9 mouse cellular contexts compared by ENCODE assay signal in the genomic region with DNA sequence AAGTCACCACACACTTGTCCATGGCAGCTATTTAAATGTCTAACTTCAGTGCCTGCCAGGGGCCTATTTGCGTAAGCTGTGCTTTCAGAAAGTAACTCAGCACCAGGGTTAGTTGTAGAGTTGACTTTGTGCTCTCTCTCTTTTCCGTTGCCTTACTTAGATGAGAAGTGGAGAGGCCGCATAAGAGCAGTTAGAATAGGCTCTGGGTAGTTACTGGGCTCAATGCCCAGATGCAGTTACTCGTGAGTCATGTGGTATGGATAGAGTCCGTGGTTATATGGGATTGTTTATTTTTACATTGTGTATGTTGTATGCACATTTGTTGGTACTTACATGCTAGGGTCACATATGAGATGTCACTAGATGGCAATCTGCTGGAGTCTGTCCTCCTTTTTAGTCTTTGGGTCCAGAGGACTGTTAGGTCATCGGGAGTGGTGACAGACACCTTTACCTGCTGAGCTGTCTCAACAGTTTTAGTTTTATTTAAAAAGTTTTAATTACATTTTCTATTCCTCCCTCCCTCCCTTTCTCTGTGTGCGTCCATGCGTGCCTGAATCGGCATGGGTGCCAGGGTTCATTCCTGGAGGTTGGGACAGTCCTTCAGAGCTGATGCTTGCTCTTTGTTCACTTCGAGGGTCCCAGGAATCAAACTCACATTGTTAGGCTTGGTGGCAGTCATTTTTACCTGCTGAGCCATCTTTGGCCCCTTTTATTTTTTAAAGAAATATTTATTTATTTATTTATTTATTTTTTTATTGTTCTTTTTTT. TPM values are rescaled to one million over a fixed set of nuclear protein-coding genes. Genes with fewer than 3 reads are reported as not detected.
DNase-seq lines count a peak whose midpoint lies in the region; ATAC-seq and TF ChIP-seq lines count a peak whose summit lies in the region.
"Had no signal": no experiment of that assay in that cellular context is flagged by ENCODE, and none has a peak within 500 bp of the region (broad histone marks: within the 10 kb centered on the region; RNA-seq: fewer than 3 reads in every experiment).

No protein-coding gene starts in this region.

- H3K9ac ChIP-seq in midbrain, embryonic 13.5 days (replicated peaks): no peak overlapping the region; the same call in 1 of the 2 replicates
- H3K9ac ChIP-seq in stomach, embryonic 15.5 days: no peak overlapping the region
- H3K9ac ChIP-seq: liver, embryonic 15.5 days had no signal

- no peak overlapping the region; the same call in 1 of the 2 replicates for H3K4me3 ChIP-seq in gastrocnemius, adult 2 months
- H3K4me3 ChIP-seq in midbrain, embryonic 13.5 days (replicated peaks): no peak overlapping the region
- H3K4me3 ChIP-seq in midbrain, embryonic 10.5 days: no peak overlapping the region
- no peak overlapping the region for H3K4me3 ChIP-seq in stomach, embryonic 15.5 days (replicated peaks)
- H3K4me3 ChIP-seq: liver, embryonic 15.5 days had no signal

- peak overlapping the region; percentile 40; the same call in 1 of the 2 replicates for H3K27ac ChIP-seq in gastrocnemius, adult 2 months
- no peak overlapping the region for H3K27ac ChIP-seq in midbrain, embryonic 13.5 days
- H3K27ac ChIP-seq in midbrain, embryonic 10.5 days (replicated peaks): no peak overlapping the region
- H3K27ac ChIP-seq in stomach, embryonic 15.5 days: no peak overlapping the region
- H3K27ac ChIP-seq: liver, embryonic 15.5 days had no signal

- H3K9me3 ChIP-seq in midbrain, embryonic 13.5 days: no peaks in the 10 kb centered on the region
- no peaks in the 10 kb centered on the region for H3K9me3 ChIP-seq in midbrain, embryonic 10.5 days (replicated peaks)
- H3K9me3 ChIP-seq in stomach, embryonic 15.5 days: no peaks in the 10 kb centered on the region
- H3K9me3 ChIP-seq: liver, embryonic 15.5 days had no signal

- DNase-seq in gastrocnemius, adult 2 months: no peak
- no peak for DNase-seq in gastrocnemius, postnatal 36 days
- DNase-seq in midbrain, embryonic 10.5 days (ENCODE audit: low spot score): no peak
- peak; percentile 49 for DNase-seq in induced T-regulatory cell, adult 2 months (ENCODE audit: low read depth)
- DNase-seq in urinary bladder, postnatal 36 days (ENCODE audit: low spot score in 2 of 2): no peak
- DNase-seq in retina, embryonic 14.5 days (ENCODE audit: low spot score): no peak

- TF ChIP-seq CTCF in gastrocnemius, adult 2 months (IDR thresholded peaks at IDR 0.05): no peak

- H3K4me2 ChIP-seq in midbrain, embryonic 13.5 days (replicated peaks): peak overlapping the region; percentile 75
- 0 out of 2 replicates have a peak overlapping the region, but pooled peaks have one; percentile 61 for H3K4me2 ChIP-seq in stomach, embryonic 15.5 days

- H3K4me1 ChIP-seq in midbrain, embryonic 13.5 days (replicated peaks): peaks cover 31% of the 10 kb centered on the region
- peaks cover 25% of the 10 kb centered on the region for H3K4me1 ChIP-seq in midbrain, embryonic 10.5 days
- H3K4me1 ChIP-seq in stomach, embryonic 15.5 days: peaks cover 19% of the 10 kb centered on the region; the same call in 1 of the 2 replicates

- 72% methylated on average over 10 of the region's 10 CpGs for WGBS in midbrain, embryonic 13.5 days
- 84% methylated on average over 10 of the region's 10 CpGs for WGBS in midbrain, embryonic 10.5 days
- WGBS in stomach, embryonic 15.5 days: 67% methylated on average over 10 of the region's 10 CpGs

- ATAC-seq in midbrain, embryonic 13.5 days: no peak
- ATAC-seq in stomach, embryonic 15.5 days (ENCODE audit: insufficient read depth, low FRiP score, low read depth): no peak

- no peaks in the 10 kb centered on the region for H3K27me3 ChIP-seq in midbrain, embryonic 13.5 days
- no peaks in the 10 kb centered on the region for H3K27me3 ChIP-seq in midbrain, embryonic 10.5 days (ENCODE audit: low read depth, poor library complexity, severe bottlenecking)
- no peaks in the 10 kb centered on the region for H3K27me3 ChIP-seq in stomach, embryonic 15.5 days (replicated peaks)
- H3K27me3 ChIP-seq: liver, embryonic 15.5 days had no signal

- intact Hi-C loops in gastrocnemius, adult 2 months (cut with DNase I): no loop called here
- intact Hi-C loops in gastrocnemius, postnatal 36 days (cut with DNase I): no loop called here

- H3K36me3 ChIP-seq in midbrain, embryonic 13.5 days: no peaks in the 10 kb centered on the region
- H3K36me3 ChIP-seq in midbrain, embryonic 10.5 days: 0 out of 2 replicates have a peak, but pooled peaks cover 4% of the 10 kb centered on the region
- H3K36me3 ChIP-seq in stomach, embryonic 15.5 days: no peaks in the 10 kb centered on the region
- H3K36me3 ChIP-seq: liver, embryonic 15.5 days had no signal

RNA-seq across cellular contexts. Expression of a gene that starts 3.2 kb away (rescaled TPM):
- total RNA-seq in gastrocnemius, adult 2 months (2021): 1 to 10 TPM; 4.4 to 9.3 TPM
- total RNA-seq in gastrocnemius, postnatal 36 days (2021): 1 to 10 TPM; 4.2 to 5.5 TPM
- polyA plus RNA-seq in midbrain, embryonic 13.5 days (2015; fragmentation: Nextera tagmentation; extraction: Ambion mirVana): 27.6 and 29.1 TPM in 2 replicates
- 8.5 and 11.3 TPM in 2 replicates for polyA plus RNA-seq in midbrain, embryonic 10.5 days (2016; fragmentation: Nextera tagmentation; extraction: Ambion mirVana)
- polyA plus RNA-seq in stomach, embryonic 15.5 days (2015; fragmentation: Nextera tagmentation; extraction: Ambion mirVana): 7.0 and 8.0 TPM in 2 replicates
